Mouse (Mus musculus) regulatory T cell (primary cell): ENCODE results near the gene Deup1.

Source experiments
- in situ Hi-C: fragments of 300-600 bp; cut with MboI, MseI; formaldehyde crosslinking; loops from one replicate; pipeline ENCODE4 v1.15.1; 2025; ENCODE audit warnings: high pct_unique_total_duplicates

Deup1 gene

GRCm38 (mm10) chr9:15627785-15628287 is at the start of gene Deup1:
TSS of gene Deup1 (minus strand) at chr9:15627933.
- in situ Hi-C loops: no loop called here

DNA sequence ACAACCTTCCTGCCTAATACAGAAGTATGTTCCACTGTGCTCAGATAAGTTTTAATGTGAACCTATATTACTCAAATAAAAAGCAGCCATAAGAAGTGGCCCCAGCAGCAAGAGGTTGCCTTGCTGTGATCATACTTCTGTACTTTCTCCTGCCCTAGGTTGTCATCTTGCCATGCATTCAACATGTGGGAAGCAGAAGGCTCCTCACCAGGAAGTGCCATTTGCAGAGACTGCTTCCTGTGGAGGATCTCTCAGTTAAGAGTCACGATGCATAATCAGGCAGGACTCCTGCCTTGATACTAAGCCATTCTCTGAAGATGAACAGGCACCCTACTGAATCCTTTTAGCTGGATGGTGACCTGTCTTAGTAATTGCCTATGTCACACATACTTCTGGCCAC is 44.5 kb upstream of the Deup1 start:
- in situ Hi-C loops: no loop called here

GRCm38 (mm10) chr9:15670002-15670527 is 42.3 kb upstream of the Deup1 start:
- in situ Hi-C loops: no loop called here

DNA sequence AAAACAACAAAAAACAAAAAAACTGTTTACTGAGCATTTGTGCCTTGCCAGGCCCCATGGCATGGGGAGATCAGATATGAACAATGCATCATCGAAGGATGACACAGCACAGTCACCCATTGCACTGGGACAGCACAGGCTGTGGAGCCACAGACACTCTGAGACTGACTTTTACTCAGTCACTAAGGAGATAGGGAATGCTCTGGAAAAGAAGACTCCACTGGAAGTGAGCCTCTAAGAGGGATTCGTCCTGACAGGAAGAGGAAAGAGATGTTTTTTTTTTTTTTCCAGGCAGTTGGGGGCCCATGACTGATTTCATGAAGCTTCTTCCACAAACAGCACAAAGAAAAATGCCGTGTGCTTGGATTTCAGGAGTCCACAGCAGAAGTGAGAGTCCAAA is 41.7 kb upstream of the Deup1 start:
- in situ Hi-C loops: no loop called here

DNA sequence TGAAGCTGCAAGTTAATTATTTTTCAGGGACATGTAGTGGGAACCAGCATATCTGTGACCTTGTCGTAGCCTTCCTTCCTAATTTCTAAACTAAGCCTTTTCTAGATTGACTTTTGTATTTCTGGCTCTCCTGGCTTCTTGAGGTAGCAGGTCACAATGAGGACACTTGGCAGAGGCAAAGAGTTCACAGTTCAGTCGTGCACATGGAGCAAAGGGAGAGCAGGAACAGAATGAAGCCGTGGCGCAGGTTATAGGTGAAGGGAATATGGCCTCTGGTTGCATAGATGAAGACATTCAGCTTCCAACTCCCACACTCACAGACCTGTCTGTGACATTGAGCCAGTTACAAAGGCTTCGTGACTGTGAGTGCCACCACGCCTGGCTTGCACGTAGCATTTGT is 36.9 kb upstream of the Deup1 start:
- in situ Hi-C loops: no loop called here

GRCm38 (mm10) chr9:15659069-15659468 is 31.3 kb upstream of the Deup1 start:
- in situ Hi-C loops: no loop called here

- in situ Hi-C loops: no loop called here
Observed at GRCm38 (mm10) chr9:15658236-15658785, 30.6 kb upstream of the Deup1 start.

DNA sequence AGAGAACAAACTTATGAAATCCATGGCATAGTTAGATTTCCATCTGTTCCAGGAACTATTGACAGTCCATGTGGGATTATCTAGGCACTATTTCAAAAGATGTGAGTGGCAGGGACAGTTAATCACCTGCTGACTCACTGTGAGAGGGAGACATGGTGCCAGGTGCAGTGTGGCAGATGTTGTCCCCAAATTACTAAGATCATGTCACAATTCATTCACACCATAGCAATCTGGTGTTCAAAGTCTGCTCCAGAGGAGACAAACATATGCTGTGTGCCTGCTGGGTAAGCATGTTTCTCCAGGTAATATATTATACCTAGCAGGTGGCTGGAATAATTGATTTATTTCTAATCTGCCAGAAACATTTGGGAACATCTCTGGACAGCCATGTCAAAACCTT is 25.3 kb upstream of the Deup1 start:
- in situ Hi-C loops: no loop called here

DNA sequence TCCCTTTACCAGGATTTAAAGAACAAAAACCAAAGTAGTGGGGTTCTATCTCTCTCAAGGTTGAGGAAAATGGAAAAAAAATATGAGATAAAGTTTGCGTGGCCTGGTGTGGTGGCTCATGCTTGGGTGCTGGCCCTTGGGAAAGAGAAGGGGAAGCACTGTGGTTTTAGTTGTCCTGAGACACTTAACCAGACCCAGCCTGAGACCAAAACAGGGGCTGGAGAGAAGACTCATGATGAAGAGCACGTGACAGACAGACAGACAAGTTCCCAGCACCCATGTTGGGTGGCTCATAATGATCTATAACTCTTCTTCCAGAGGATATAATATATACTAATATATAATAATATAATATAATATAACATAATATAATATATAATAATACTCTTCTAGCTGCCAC is 22.2 kb upstream of the Deup1 start:
- in situ Hi-C loops: no loop called here

- in situ Hi-C loops: no loop called here
Observed at GRCm38 (mm10) chr9:15627384-15627783, 349 bp downstream of the Deup1 start.

DNA sequence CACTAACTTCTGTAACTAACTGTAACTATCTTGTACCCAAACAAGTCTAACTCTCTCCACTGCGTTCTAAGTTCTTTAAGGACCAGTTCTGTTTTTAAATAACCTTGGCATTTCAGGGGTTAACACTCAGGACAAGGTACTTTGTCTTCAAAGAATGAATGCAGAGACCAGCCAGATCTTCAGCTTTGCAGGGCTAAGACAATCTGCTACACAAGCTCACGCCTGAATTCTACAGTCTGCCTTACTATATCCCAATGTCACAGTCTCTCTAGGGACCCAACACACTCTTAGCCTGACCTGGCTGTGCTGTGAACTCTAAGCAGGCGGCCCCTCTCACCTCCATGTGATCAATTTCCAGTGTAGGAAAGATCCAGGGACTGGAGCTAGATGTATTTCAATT is 3.0 kb downstream of the Deup1 start:
- in situ Hi-C loops: no loop called here

DNA sequence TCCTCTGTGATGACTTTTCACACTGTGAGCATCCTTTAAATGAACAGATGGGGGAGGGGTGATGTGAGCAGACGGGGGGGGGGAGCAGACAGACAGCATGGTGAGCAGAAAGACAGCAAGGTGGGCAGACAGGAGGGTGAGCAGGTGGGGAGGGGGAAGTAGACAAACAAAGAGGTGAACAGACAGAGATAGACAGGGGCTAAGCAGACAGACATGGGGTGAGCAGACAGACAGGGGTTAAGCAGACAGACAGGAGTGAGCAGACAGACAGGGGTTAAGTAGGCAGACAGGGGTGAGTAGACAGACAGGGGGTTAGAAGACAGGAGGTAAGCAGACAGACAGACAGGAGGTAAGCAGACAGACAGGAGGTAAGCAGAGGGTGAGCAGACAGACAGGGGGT is 8.0 kb downstream of the Deup1 start:
- in situ Hi-C loops: no loop called here

DNA sequence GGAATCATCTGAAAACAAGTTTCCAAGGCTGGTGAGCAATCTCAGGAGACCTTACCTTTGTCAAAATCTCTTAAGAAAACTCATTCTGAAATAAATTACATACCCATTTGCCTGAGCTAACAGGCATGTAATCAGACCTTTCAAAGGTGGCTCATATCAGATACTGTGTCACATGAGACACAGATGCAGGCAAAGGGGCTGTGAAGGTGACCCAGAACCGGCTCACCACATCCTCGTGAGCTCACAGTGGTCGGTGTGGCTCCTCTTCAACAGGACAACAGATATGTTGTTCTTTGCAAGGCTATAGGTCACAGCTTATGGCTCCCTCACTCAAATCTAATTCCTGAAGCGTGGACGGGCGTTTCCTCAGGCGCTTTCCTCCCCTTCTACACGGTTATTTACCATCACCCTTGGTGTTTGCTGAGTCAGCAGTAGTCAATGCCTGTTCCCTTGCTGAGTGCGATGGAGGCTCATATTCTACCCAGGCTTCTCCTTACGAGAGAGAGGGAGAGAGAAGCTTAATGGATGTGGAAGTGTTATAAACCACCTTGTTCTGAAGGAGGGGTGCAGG is 8.6 kb downstream of the Deup1 start:
- in situ Hi-C loops: no loop called here

- in situ Hi-C loops: no loop called here
Observed at GRCm38 (mm10) chr9:15617061-15617460, 10.7 kb downstream of the Deup1 start.

DNA sequence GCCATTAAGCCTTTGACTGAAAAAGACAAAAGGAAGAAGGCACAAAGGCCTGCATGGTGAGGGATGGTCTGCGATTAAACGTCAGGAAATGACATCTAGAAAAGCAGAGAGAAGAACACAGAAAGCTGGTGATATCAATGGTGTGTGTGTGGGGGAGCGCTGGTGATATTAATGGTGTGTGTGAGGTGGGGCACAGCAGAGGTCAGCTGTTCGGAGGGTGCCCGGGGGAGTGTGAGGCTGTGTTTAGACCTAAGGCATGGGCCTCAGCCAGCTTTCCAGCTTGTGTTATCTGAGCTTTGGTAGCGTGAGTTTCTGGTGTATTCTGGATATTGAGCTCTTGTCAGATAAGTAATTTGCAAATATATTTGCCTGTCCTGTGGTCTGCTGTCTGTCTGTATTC is 11.3 kb downstream of the Deup1 start:
- in situ Hi-C loops: no loop called here

DNA sequence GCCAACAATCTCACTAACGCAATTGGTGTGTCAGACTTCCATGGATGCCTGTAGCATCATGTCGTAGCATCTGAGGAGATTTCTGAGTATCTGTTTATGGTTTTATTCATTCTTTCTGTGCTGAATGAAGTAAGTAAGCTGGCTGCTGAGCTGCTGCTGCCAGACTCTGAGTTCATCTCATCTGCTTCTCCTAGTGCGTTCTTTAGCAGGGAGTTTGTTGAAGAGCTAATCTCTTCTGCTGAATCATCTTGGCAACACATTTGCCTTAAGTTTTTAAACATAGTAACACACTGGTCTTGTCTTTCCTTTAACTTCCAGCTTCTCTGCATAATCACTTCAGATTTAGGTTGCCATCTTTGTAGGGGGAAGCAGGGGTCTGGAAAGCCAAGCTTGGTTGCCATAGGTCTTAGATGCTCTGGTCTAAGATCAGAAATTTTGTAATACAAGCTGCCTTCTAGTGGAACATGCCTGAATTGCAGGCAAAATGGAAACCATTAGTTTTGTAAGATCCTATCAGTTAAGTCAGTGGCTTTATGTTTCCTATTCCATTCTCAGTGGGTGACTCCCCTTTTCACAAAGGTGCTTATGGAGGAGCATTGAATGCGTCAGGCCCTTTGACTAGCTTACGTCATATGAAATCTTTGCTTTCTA is 18.3 kb downstream of the Deup1 start:
- in situ Hi-C loops: no loop called here

DNA sequence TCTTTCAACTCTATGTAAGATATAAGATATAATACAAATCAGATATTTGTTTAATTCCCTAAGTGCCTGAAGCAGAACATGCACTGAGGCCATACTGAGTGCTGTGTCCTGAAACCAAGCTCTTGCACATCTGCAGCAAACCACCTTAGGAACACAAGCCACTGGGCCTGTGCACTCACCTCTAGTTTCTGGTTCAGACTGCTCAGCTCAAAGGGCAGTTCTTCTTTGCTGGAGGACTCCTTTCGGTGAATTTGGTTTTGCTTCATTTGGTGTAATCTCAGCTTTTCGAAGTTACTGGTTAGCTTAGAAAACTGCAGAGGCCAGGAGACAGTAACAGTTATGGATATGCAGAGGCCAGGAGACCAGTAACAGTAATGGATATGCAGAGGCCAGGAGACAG is 20.1 kb downstream of the Deup1 start:
- in situ Hi-C loops: no loop called here

- in situ Hi-C loops: no loop called here
Observed at GRCm38 (mm10) chr9:15603156-15603555, 24.6 kb downstream of the Deup1 start.

DNA sequence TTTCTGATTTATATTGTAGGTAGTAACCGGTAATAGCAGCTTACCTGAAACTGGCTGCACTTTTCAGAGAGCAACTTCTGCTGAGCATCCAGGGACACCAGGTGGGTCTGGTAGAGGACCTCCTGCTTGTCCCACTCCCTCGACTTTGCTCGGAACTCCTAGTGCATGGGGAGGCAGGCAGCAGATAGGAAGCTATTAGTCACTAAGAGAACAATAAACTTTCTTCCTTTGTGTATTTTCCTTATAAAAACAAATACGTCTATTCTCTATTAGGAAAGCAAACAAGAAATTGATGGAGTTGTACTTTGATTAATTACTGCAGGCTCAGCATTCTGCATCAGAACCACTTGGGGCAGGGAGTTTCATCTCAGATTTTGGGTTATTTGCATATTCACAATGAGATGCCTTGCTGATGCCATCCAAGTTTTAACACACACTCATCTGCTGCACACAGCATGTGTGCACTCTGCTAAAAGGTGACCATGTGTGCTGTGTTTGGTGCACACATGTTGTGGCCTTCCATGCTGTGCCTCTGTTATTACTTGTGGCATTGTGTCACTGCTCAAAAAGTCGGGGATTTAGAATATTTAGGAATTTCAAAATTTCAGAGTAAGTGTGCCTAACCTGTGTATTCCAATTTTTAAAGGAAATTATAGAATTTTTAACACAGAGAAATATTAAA is 26.7 kb downstream of the Deup1 start:
- in situ Hi-C loops: no loop called here

DNA sequence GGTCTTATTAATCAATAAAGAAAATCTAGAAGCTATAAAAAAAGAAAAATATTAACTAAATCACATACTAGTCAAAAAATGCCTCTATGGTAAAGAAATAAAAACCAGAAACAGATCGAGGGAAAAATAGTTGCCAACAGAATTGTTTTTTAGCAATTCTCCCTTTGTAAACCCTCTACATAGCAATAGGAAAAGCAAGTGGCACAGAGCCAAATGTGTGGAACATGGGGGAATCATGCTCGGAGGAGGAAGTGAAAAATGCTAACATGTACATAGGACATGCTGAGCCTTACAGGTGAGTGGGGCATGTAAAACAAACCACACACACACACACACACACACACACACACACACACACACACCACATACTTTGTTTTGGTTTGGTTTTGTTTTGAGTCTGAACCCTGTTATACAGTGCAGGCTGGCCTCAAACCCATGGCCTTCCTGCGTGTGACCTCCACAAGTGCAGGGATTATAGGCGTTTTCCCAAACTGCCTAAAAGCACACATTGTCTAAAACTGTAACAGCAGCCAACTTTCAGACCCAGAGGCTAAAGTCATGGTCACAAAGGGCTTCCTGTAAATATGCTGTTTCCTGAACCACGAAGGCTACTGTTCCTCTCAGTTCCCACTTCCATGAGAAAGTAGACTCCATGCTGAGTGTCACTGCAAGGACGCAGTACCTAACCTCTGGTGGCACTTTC is 27.4 kb downstream of the Deup1 start:
- in situ Hi-C loops: no loop called here

DNA sequence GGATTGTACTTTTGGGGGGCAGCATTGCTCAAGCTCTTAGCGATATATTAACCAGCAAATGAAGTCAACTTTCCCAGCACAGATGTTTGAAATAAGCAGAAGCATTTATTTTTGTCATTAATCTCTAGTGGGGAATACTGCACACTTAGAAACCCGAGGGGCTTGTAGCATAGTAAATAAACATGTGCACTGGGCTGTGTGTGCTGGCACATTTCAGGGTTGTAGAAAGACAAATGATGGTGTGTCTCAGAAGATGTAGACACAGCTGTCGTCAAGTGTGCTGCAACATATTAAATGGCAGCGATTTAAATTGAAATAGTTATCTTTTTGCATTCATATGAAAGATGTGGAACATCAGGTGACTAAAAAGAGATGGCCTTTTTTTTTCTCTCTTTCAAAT is 31.1 kb downstream of the Deup1 start:
- in situ Hi-C loops: no loop called here

DNA sequence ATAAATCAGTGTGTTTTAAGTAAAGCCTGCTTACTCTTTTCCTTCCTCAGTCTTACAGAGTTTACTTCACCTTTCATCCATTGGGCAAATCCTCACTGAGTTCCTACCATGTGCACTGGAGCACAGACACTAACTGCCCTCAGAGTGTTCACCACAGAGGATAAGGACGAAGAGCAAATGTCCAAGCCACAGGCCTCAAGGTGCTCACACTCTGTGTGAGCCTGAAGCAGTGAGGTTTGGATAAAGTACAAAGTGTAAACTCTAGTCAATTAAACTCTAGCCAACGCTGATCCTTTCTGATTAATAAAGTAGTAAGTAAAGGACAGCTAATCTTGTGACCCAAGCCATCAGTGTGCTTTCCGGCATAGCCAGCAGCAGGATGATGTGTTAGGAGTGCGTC is 33.6 kb downstream of the Deup1 start:
- in situ Hi-C loops: no loop called here
